Mouse (Mus musculus) heart, adult 2 months (tissue): Measurements from ENCODE around the gene Krtap5-4. TPM values are rescaled to one million over a fixed set of nuclear protein-coding genes. Genes with fewer than 3 reads are reported as not detected.

Source experiments
- DNase-seq, 2 experiments: peaks; one replicate each; pipeline ENCODE4 v3.0.0; 2021
- H3K27ac ChIP-seq: fragments of 200-600 bp; 2 replicates; pipeline ENCODE4 v1.8.1; 2022
- H3K27me3 ChIP-seq: fragments of 200-500 bp; 2 replicates; pipeline ENCODE4 v1.6.1; 2012; ENCODE audit warnings: mild to moderate bottlenecking, low read length, inconsistent platforms, mixed read lengths; ENCODE audit not compliant: control insufficient read depth, insufficient read depth
- H3K36me3 ChIP-seq: fragments of 200-500 bp; 2 replicates; pipeline ENCODE4 v1.6.1; 2012; ENCODE audit warnings: low read length, inconsistent platforms; ENCODE audit not compliant: control insufficient read depth, insufficient read depth
- H3K4me1 ChIP-seq: fragments of 200-500 bp; 2 replicates; pipeline ENCODE4 v1.6.1; 2011; ENCODE audit warnings: low read length; ENCODE audit not compliant: control insufficient read depth, insufficient read depth
- H3K4me3 ChIP-seq: fragments of 200-600 bp; 2 replicates; pipeline ENCODE4 v1.8.1; 2022
- H3K79me2 ChIP-seq: fragments of 200-500 bp; replicated peaks from 2 replicates; pipeline ENCODE4 v1.6.1; 2012; ENCODE audit warnings: mild to moderate bottlenecking, inconsistent platforms, low read length, moderate library complexity, mixed read lengths; ENCODE audit not compliant: control insufficient read depth, insufficient read depth
- H3K9ac ChIP-seq: fragments of 200-500 bp; 2 replicates; pipeline ENCODE4 v1.6.1; 2012; ENCODE audit warnings: low read depth, mild to moderate bottlenecking, control low read depth, inconsistent platforms, low read length, mixed read lengths
- CTCF ChIP-seq: fragments of 200-600 bp; IDR thresholded peaks from 2 replicates; pipeline ENCODE4 v1.8.1; 2022; ENCODE audit warnings: antibody characterized with exemption, mild to moderate bottlenecking, moderate library complexity
- EP300 ChIP-seq: fragments of 200-500 bp; IDR thresholded peaks from 2 replicates; pipeline ENCODE4 v1.6.1; 2011; ENCODE audit warnings: low read depth, low read length, control low read depth; ENCODE audit not compliant: insufficient read depth
- POLR2A ChIP-seq: fragments of 200-500 bp; IDR thresholded peaks from 2 replicates; pipeline ENCODE4 v1.6.1; 2011; ENCODE audit warnings: mild to moderate bottlenecking, low read depth, low read length, control low read depth; ENCODE audit not compliant: insufficient read depth
- WGBS: fragments of 180-500 bp; shearing (Covaris S2); methylation state at CpG from one replicate; pipeline ENCODE4 v1.1.7; 2018; 5-methylcytosine and 5-hydroxymethylcytosine counted together
- intact Hi-C: fragments of 180-260 bp; cut with DNase I; formaldehyde crosslinking; loops from one replicate; pipeline ENCODE4 v1.15.1; 2025
- polyA plus RNA-seq: library from polyadenylated mRNA; depleted of rRNA; stranded (reverse); fragments of >200 nt; gene quantifications from 2 replicates; pipeline ENCODE4 v1.2.3, GENCODE M21; 2012
- total RNA-seq, 2 experiments: library from RNA; stranded (reverse); gene quantifications; 2 replicates each; pipeline ENCODE4 v1.2.3; 2021

Krtap5-4 gene
- total and polyA plus RNA-seq, 3 experiments: not detected

GRCm38 (mm10) chr7:142322641-142323040 lies 19.3 kb downstream of the Krtap5-4 start:
- no peak overlapping the region for H3K27ac ChIP-seq
- no peaks in the 10 kb centered on the region for H3K4me1 ChIP-seq

GRCm38 (mm10) chr7:142323396-142324117 lies 20.2 kb downstream of the Krtap5-4 start:
- H3K27ac ChIP-seq: no peak overlapping the region
- intact Hi-C loops: no loop called here
- WGBS: 80% methylated on average over 12 of the region's 12 CpGs

More at GRCm38 (mm10) chr7:142322641-142323040, 19.3 kb downstream of the Krtap5-4 start:
- Histone ChIP-seq H3K4me3 (no peak overlapping the region), H3K36me3 (no peaks in the 10 kb centered on the region), H3K27me3 (no peaks in the 10 kb centered on the region), H3K79me2 (no peaks in the 10 kb centered on the region), H3K9ac (no peak overlapping the region)
- DNase-seq: no peak
- intact Hi-C loops: no loop called here
- TF ChIP-seq CTCF (no peak), EP300 (no peak), POLR2A (no peak)
- WGBS: 93% methylated on average over 6 of the region's 6 CpGs

GRCm38 (mm10) chr7:142326714-142327445 lies 23.5 kb downstream of the Krtap5-4 start:
- H3K4me3 ChIP-seq: no peak overlapping the region
- DNase-seq: no peak
- H3K4me1 ChIP-seq: peaks cover 12% of the 10 kb centered on the region
- no peak for TF ChIP-seq POLR2A
- no peak for TF ChIP-seq EP300
- no peak for TF ChIP-seq CTCF
- H3K36me3 ChIP-seq: no peaks in the 10 kb centered on the region
- no peaks in the 10 kb centered on the region for H3K27me3 ChIP-seq
- 66% methylated on average over 9 of the region's 9 CpGs for WGBS
- no peak overlapping the region for H3K27ac ChIP-seq
- H3K9ac ChIP-seq: no peak overlapping the region
- H3K79me2 ChIP-seq: no peaks in the 10 kb centered on the region
- intact Hi-C loops: no loop called here

More at GRCm38 (mm10) chr7:142323396-142324117, 20.2 kb downstream of the Krtap5-4 start:
- no peaks in the 10 kb centered on the region for H3K79me2 ChIP-seq
- no peak for DNase-seq
- no peak overlapping the region for H3K4me3 ChIP-seq
- no peak for TF ChIP-seq CTCF
- TF ChIP-seq EP300: no peak
- TF ChIP-seq POLR2A: no peak
- no peaks in the 10 kb centered on the region for H3K27me3 ChIP-seq
- no peaks in the 10 kb centered on the region for H3K4me1 ChIP-seq
- H3K9ac ChIP-seq: no peak overlapping the region
- H3K36me3 ChIP-seq: no peaks in the 10 kb centered on the region

GRCm38 (mm10) chr7:142328507-142328906 lies 25.2 kb downstream of the Krtap5-4 start:
- TF ChIP-seq CTCF (no peak), POLR2A (no peak), EP300 (no peak)
- intact Hi-C loops: no loop called here
- H3K27ac ChIP-seq: no peak overlapping the region
- H3K36me3 ChIP-seq: no peaks in the 10 kb centered on the region
- H3K27me3 ChIP-seq: no peaks in the 10 kb centered on the region
- no peak for DNase-seq
- no peak overlapping the region for H3K9ac ChIP-seq
- peaks cover 12% of the 10 kb centered on the region for H3K4me1 ChIP-seq
- no peak overlapping the region for H3K4me3 ChIP-seq
- WGBS: 87% methylated on average over 3 of the region's 3 CpGs
- H3K79me2 ChIP-seq: no peaks in the 10 kb centered on the region

GRCm38 (mm10) chr7:142330271-142330724 lies 26.9 kb downstream of the Krtap5-4 start:
- intact Hi-C loops: loop anchor here (5.0 kb wide), 3 partner anchors 57 to 342 kb away; partner anchors contain the start of gene Ctsd
- WGBS: 14% methylated on average over 9 of the region's 9 CpGs
- TF ChIP-seq POLR2A: 0 out of 2 replicates have a peak, but pooled peaks have one; percentile 12
- TF ChIP-seq CTCF: no peak
- TF ChIP-seq EP300: peak; percentile 90; the same call in 1 of the 2 replicates
- Histone ChIP-seq H3K4me1 (peaks cover 13% of the 10 kb centered on the region), H3K9ac (no peak overlapping the region), H3K79me2 (no peaks in the 10 kb centered on the region), H3K27ac (peak overlapping the region; percentile 69), H3K27me3 (no peaks in the 10 kb centered on the region), H3K36me3 (no peaks in the 10 kb centered on the region), H3K4me3 (no peak overlapping the region)
- peak; percentile 74 to 88 for DNase-seq
